Mouse (Mus musculus) kidney, embryonic 14.5 days (tissue): ENCODE data around the gene Insyn1. TPM values are rescaled to one million over a fixed set of nuclear protein-coding genes. Genes with fewer than 3 reads are reported as not detected.

ENCODE experiments used
- ATAC-seq: fragments of 200-750 bp; cut with Nextera tagmentation; 2 replicates; pipeline ENCODE4 v1.8.0; 2017; ENCODE audit warnings: moderate number of reproducible peaks, mild to moderate bottlenecking, moderate TSS enrichment, moderate library complexity; ENCODE audit not compliant: low FRiP score, low TSS enrichment
- H3K27ac ChIP-seq: fragments of 300-500 bp; sonication (generic); 2 replicates; pipeline ENCODE4 v1.5.1; 2014; ENCODE audit warnings: low read depth, mild to moderate bottlenecking, low read length, moderate library complexity, mixed read lengths
- H3K27me3 ChIP-seq: fragments of 300-500 bp; sonication (generic); 2 replicates; pipeline ENCODE4 v1.6.1; 2014; ENCODE audit warnings: mild to moderate bottlenecking, low read length; ENCODE audit not compliant: control insufficient read depth, insufficient read depth
- H3K36me3 ChIP-seq: fragments of 300-500 bp; sonication (generic); 2 replicates; pipeline ENCODE4 v1.6.1; 2014; ENCODE audit warnings: low read length, mixed read lengths; ENCODE audit not compliant: control insufficient read depth, insufficient read depth
- H3K4me1 ChIP-seq: fragments of 300-500 bp; sonication (generic); 2 replicates; pipeline ENCODE4 v1.6.1; 2014; ENCODE audit warnings: low read length, mixed read lengths; ENCODE audit not compliant: control insufficient read depth, insufficient read depth
- H3K4me2 ChIP-seq: fragments of 300-500 bp; sonication (generic); replicated peaks from 2 replicates; pipeline ENCODE4 v1.6.1; 2014; ENCODE audit warnings: low read depth, mild to moderate bottlenecking, low read length
- H3K4me3 ChIP-seq: fragments of 300-500 bp; sonication (generic); 2 replicates; pipeline ENCODE4 v1.5.1; 2014; ENCODE audit warnings: mild to moderate bottlenecking, low read length
- H3K9ac ChIP-seq: fragments of 300-500 bp; sonication (generic); 2 replicates; pipeline ENCODE4 v1.6.1; 2014; ENCODE audit warnings: low read depth, mild to moderate bottlenecking, low read length, moderate library complexity
- H3K9me3 ChIP-seq: fragments of 300-500 bp; sonication (generic); 2 replicates; pipeline ENCODE4 v1.6.1; 2016; ENCODE audit warnings: low read length; ENCODE audit not compliant: control insufficient read depth
- WGBS: fragments of 180-500 bp; shearing (Covaris S2); extraction: QIAGEN DNeasy Blood & Tissue Kit; methylation state at CpG from one replicate; pipeline ENCODE4 v1.1.7; 2014; 5-methylcytosine and 5-hydroxymethylcytosine counted together
- polyA plus RNA-seq: library from polyadenylated mRNA; unstranded; fragments of >200 nt; fragmentation: Nextera tagmentation; extraction: Ambion mirVana; gene quantifications from 2 replicates; pipeline ENCODE4 v1.2.1, GENCODE M21; 2014

Insyn1 gene
- polyA plus RNA-seq, result 3.0 and 4.0 TPM in 2 replicates

- Histone ChIP-seq H3K27me3 (peaks cover 14% of the 10 kb centered on the region), H3K27ac (peak within 1 kb of the TSS; percentile 51; the same call in 1 of the 2 replicates), H3K4me1 (peaks cover 16% of the 10 kb centered on the region), H3K36me3 (no peaks in the 10 kb centered on the region), H3K9ac (peak within 1 kb of the TSS; percentile 73), H3K9me3 (no peaks in the 10 kb centered on the region), H3K4me3 (peak within 1 kb of the TSS; percentile 66), H3K4me2 (peak within 1 kb of the TSS; percentile 99)
- WGBS, result under 1% methylated on average over 67 of the region's 104 CpGs
- ATAC-seq, result peak; percentile 80
Observed at GRCm38 (mm10) chr9:58487851-58488801, at the start of gene Insyn1. Gene Insyn1 (plus strand): TSS chr9:58488603.

- H3K9ac ChIP-seq, result no peak overlapping the region
- H3K4me1 ChIP-seq, result 0 out of 2 replicates have a peak, but pooled peaks cover 4% of the 10 kb centered on the region
- no peak overlapping the region for H3K4me2 ChIP-seq
- H3K27ac ChIP-seq, result no peak overlapping the region
- H3K4me3 ChIP-seq, result no peak overlapping the region
- no peak for ATAC-seq
- H3K27me3 ChIP-seq, result no peaks in the 10 kb centered on the region
- 84% methylated on average over 22 of the region's 22 CpGs for WGBS
- no peaks in the 10 kb centered on the region for H3K36me3 ChIP-seq
- H3K9me3 ChIP-seq, result no peaks in the 10 kb centered on the region
Observed at GRCm38 (mm10) chr9:58438921-58439396, 49.4 kb upstream of the Insyn1 start.

- Histone ChIP-seq H3K27ac (no peak overlapping the region), H3K4me1 (0 out of 2 replicates have a peak, but pooled peaks cover 4% of the 10 kb centered on the region), H3K27me3 (no peaks in the 10 kb centered on the region), H3K4me2 (no peak overlapping the region), H3K4me3 (no peak overlapping the region), H3K36me3 (no peaks in the 10 kb centered on the region), H3K9me3 (no peaks in the 10 kb centered on the region), H3K9ac (no peak overlapping the region)
- no peak for ATAC-seq
- 76% methylated on average over 6 of the region's 6 CpGs for WGBS
Observed at GRCm38 (mm10) chr9:58440100-58440499, 48.3 kb upstream of the Insyn1 start.

GRCm38 (mm10) chr9:58440614-58441013, 47.8 kb upstream of the Insyn1 start:
- Histone ChIP-seq H3K9me3 (no peaks in the 10 kb centered on the region), H3K9ac (no peak overlapping the region), H3K4me1 (0 out of 2 replicates have a peak, but pooled peaks cover 4% of the 10 kb centered on the region), H3K27ac (no peak overlapping the region), H3K4me2 (no peak overlapping the region), H3K27me3 (no peaks in the 10 kb centered on the region), H3K36me3 (no peaks in the 10 kb centered on the region), H3K4me3 (no peak overlapping the region)
- no peak for ATAC-seq

GRCm38 (mm10) chr9:58441351-58442104, 46.9 kb upstream of the Insyn1 start:
- Histone ChIP-seq H3K4me1 (0 out of 2 replicates have a peak, but pooled peaks cover 4% of the 10 kb centered on the region), H3K27ac (no peak overlapping the region), H3K27me3 (no peaks in the 10 kb centered on the region), H3K4me2 (no peak overlapping the region), H3K36me3 (no peaks in the 10 kb centered on the region), H3K4me3 (no peak overlapping the region), H3K9ac (no peak overlapping the region; the same call in 1 of the 2 replicates), H3K9me3 (no peaks in the 10 kb centered on the region)
- 52% methylated on average over 6 of the region's 6 CpGs for WGBS
- no peak for ATAC-seq

- no peak for ATAC-seq
- 55% methylated on average over 7 of the region's 7 CpGs for WGBS
- Histone ChIP-seq H3K4me3 (no peak overlapping the region), H3K4me1 (0 out of 2 replicates have a peak, but pooled peaks cover 4% of the 10 kb centered on the region), H3K9ac (no peak overlapping the region), H3K9me3 (no peaks in the 10 kb centered on the region), H3K4me2 (no peak overlapping the region), H3K27me3 (no peaks in the 10 kb centered on the region), H3K27ac (no peak overlapping the region), H3K36me3 (no peaks in the 10 kb centered on the region)
Observed at GRCm38 (mm10) chr9:58442105-58443010, 46.0 kb upstream of the Insyn1 start.

- Histone ChIP-seq H3K4me1 (0 out of 2 replicates have a peak, but pooled peaks cover 4% of the 10 kb centered on the region), H3K9ac (no peak overlapping the region), H3K4me2 (no peak overlapping the region), H3K4me3 (no peak overlapping the region), H3K27ac (no peak overlapping the region), H3K27me3 (no peaks in the 10 kb centered on the region), H3K9me3 (no peaks in the 10 kb centered on the region), H3K36me3 (no peaks in the 10 kb centered on the region)
- ATAC-seq, result no peak
- 88% methylated on average over 3 of the region's 3 CpGs for WGBS
Observed at GRCm38 (mm10) chr9:58443061-58443460, 45.3 kb upstream of the Insyn1 start.

GRCm38 (mm10) chr9:58446829-58447228, 41.6 kb upstream of the Insyn1 start:
- 38% methylated on average over 4 of the region's 4 CpGs for WGBS
- Histone ChIP-seq H3K36me3 (no peaks in the 10 kb centered on the region), H3K9ac (no peak overlapping the region), H3K4me2 (no peak overlapping the region), H3K9me3 (no peaks in the 10 kb centered on the region), H3K27me3 (no peaks in the 10 kb centered on the region), H3K27ac (no peak overlapping the region), H3K4me1 (0 out of 2 replicates have a peak, but pooled peaks cover 4% of the 10 kb centered on the region), H3K4me3 (no peak overlapping the region)
- no peak for ATAC-seq
